Mouse (Mus musculus): Measurements from ENCODE around the gene Dguok.

Gene Dguok

GRCm38 (mm10) chr6:83506258-83507167 is at the start of gene Dguok:
Gene Dguok (minus strand): TSS chr6:83506969.
- DNase-seq (ENCODE audit: extremely low read depth, low read depth) = peak; percentile 98

- no peak for DNase-seq (ENCODE audit: extremely low read depth, low read depth)
Measured at GRCm38 (mm10) chr6:83555972-83556371, 49.2 kb upstream of the Dguok start.

GRCm38 (mm10) chr6:83548346-83548745 is 41.6 kb upstream of the Dguok start:
- no peak for DNase-seq (ENCODE audit: extremely low read depth, low read depth)

- DNase-seq (ENCODE audit: extremely low read depth, low read depth) = no peak
Measured at GRCm38 (mm10) chr6:83545778-83546177, 39.0 kb upstream of the Dguok start.

- DNase-seq (ENCODE audit: extremely low read depth, low read depth) = no peak
Measured at GRCm38 (mm10) chr6:83541756-83542456, 35.1 kb upstream of the Dguok start.

GRCm38 (mm10) chr6:83540017-83540416 is 33.2 kb upstream of the Dguok start:
- no peak for DNase-seq (ENCODE audit: extremely low read depth, low read depth)

GRCm38 (mm10) chr6:83536795-83537059 is 30.0 kb upstream of the Dguok start:
- DNase-seq (ENCODE audit: extremely low read depth, low read depth) = no peak

- no peak for DNase-seq (ENCODE audit: extremely low read depth, low read depth)
Measured at GRCm38 (mm10) chr6:83536028-83536794, 29.4 kb upstream of the Dguok start, which contains the start of gene Actg2. Gene Actg2 (minus strand): TSS chr6:83536265.

GRCm38 (mm10) chr6:83532608-83533007 is 25.8 kb upstream of the Dguok start:
- no peak for DNase-seq (ENCODE audit: extremely low read depth, low read depth)

GRCm38 (mm10) chr6:83523194-83523593 is 16.4 kb upstream of the Dguok start:
- DNase-seq (ENCODE audit: extremely low read depth, low read depth) = no peak

GRCm38 (mm10) chr6:83521784-83522183 is 15.0 kb upstream of the Dguok start:
- no peak for DNase-seq (ENCODE audit: extremely low read depth, low read depth)

GRCm38 (mm10) chr6:83518637-83519036 is 11.9 kb upstream of the Dguok start:
- DNase-seq (ENCODE audit: extremely low read depth, low read depth) = no peak

GRCm38 (mm10) chr6:83515172-83515571 is 8.4 kb upstream of the Dguok start:
- DNase-seq (ENCODE audit: extremely low read depth, low read depth) = no peak

- DNase-seq (ENCODE audit: extremely low read depth, low read depth) = peak; percentile 36
Measured at GRCm38 (mm10) chr6:83512495-83512894, 5.7 kb upstream of the Dguok start.

GRCm38 (mm10) chr6:83510210-83510609 is 3.4 kb upstream of the Dguok start:
- no peak for DNase-seq (ENCODE audit: extremely low read depth, low read depth)

- no peak for DNase-seq (ENCODE audit: extremely low read depth, low read depth)
Measured at GRCm38 (mm10) chr6:83509442-83509841, 2.7 kb upstream of the Dguok start.

- no peak for DNase-seq (ENCODE audit: extremely low read depth, low read depth)
Measured at GRCm38 (mm10) chr6:83507168-83507546, 388 bp upstream of the Dguok start.

GRCm38 (mm10) chr6:83505554-83505953 is 1.2 kb downstream of the Dguok start:
- DNase-seq (ENCODE audit: extremely low read depth, low read depth) = no peak

GRCm38 (mm10) chr6:83503361-83503760 is 3.4 kb downstream of the Dguok start:
- no peak for DNase-seq (ENCODE audit: extremely low read depth, low read depth)

- DNase-seq (ENCODE audit: extremely low read depth, low read depth) = no peak
Measured at GRCm38 (mm10) chr6:83502656-83503055, 4.1 kb downstream of the Dguok start.

- no peak for DNase-seq (ENCODE audit: extremely low read depth, low read depth)
Measured at GRCm38 (mm10) chr6:83501524-83502310, 5.1 kb downstream of the Dguok start.
